Mouse (Mus musculus) erythroid progenitor cell, adult 5-6 weeks (primary cell): ENCODE results near the gene Tlr13. TPM values are rescaled to one million over a fixed set of nuclear protein-coding genes. Genes with fewer than 3 reads are reported as not detected.

Experiments
- ATAC-seq: replicated peaks from 2 replicates; pipeline ENCODE4 v1.8.0; 2016; ENCODE audit warnings: moderate number of reproducible peaks, mild to moderate bottlenecking, moderate TSS enrichment, inconsistent platforms; ENCODE audit not compliant: poor library complexity, low FRiP score, severe bottlenecking
- total RNA-seq, 2 experiments: library from RNA; stranded (forward) in 1 of 2; stranded (reverse) in 1 of 2; fragments of 150-400 nt in 1 of 2; fragments of 186-747, 209-891 nt in 1 of 2; gene quantifications; 2 replicates each; pipeline versions ENCODE4 v1.2.3 to v1.2.4; 2015 to 2017; ENCODE audit warnings: low replicate concordance in 2 of 2

Gene Tlr13
- total RNA-seq (2015; ENCODE audit: low replicate concordance): 1.3 and 11.5 TPM in 2 replicates
- 3.0 and 4.0 TPM in 2 replicates for total RNA-seq (2017; ENCODE audit: low replicate concordance)

GRCm38 (mm10) chrX:106142936-106143335 lies at the start of gene Tlr13:
Gene Tlr13, plus strand, starts transcription at chrX:106143204.
- no peak for ATAC-seq

DNA sequence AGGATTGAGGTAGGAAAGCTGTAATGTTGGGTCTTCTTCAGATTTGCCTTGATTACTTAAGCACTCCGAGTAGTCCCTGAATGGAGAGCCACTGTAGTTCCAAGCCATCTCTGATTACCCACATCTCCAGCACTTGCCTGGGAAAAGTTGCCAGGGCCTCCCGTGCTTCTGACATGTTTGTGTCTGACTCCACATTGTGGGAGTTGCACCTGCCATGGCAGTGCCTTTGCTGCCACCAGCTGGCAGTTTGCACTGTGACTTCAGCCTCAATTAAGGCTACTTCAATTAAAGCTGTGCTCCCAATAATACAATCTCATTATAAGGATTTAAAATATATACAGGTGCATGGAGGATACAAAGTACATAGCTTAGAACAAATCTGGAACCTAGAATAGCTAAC lies 37.5 kb upstream of the Tlr13 start:
- no peak for ATAC-seq

- ATAC-seq: no peak
These were observed 29.1 kb upstream of the Tlr13 start for GRCm38 (mm10) chrX:106113881-106114280.

DNA sequence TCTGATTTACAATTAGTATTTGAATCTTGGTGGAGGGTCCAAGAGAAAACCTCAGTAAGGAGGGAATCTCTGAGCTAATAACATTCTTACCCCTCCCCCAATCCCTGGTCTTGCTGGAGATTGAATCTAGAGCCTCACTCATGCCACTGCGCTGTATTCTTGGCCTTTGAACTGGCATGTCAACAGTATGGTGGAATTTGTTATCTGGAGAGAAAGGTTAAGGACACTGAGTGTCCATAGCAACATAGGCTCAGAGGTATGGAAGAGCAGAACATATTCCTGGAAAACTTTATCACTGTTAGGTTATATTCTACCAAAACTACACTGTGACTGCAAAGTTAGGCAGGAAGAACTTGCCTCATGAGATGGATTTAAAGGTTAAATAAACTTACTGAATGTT lies 28.3 kb upstream of the Tlr13 start:
- ATAC-seq: no peak

DNA sequence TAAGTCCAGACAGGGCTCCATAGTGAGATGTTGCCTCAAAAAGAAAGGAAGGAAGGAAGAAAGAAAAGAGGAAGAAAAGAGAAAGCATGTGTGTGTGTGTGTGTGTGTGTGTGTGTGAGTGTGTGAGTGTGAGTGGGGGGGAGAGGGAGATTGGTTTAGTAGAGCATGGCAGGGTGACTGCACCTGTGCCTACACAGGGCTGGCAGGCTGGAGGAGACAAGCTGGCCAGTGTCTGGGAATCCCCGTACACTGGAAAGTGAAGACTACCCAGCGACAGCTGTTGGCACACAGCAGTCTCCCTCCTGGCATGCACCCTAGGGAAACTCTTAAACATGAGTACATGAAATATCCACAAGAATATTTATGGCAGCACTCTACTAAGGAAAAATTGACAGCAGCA lies 20.2 kb upstream of the Tlr13 start:
- no peak for ATAC-seq

- ATAC-seq: no peak
These were observed 14.7 kb upstream of the Tlr13 start for GRCm38 (mm10) chrX:106128283-106128682.

GRCm38 (mm10) chrX:106129877-106130276 lies 13.1 kb upstream of the Tlr13 start:
- ATAC-seq: no peak

GRCm38 (mm10) chrX:106134916-106135315 lies 8.1 kb upstream of the Tlr13 start:
- ATAC-seq: no peak

- ATAC-seq: no peak
These were observed 7.5 kb upstream of the Tlr13 start for GRCm38 (mm10) chrX:106135484-106135883.

DNA sequence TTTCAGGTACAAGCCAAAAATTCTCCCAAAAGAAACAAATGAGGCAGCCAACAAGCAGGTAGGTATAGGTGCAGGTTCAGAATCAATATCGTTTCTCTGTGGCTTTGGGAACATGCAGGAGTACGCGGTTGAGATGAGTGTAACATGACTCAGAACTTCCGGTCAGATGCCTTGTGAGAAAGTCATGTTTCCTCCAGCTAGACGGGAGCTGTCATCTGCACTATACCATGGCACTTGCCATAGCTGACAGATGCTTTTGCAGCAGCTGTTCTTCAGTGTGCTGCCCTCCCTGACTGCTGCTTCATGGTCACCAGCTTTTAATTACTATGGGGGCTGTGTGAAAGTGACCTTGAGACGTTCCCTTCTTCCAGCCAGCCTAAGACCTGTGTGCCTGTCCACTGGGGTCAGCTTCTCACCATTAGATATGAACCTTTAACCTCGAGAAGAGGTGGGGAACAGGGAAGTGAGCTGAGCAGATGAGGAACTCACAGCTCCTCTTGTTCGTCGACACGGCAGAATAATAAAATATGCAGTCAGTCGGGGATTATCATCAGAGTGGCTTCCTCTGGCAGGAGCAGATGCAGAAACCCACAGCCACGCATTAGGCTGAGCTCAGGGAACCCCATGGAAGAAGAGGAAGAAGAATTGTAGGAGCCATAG lies 7.0 kb upstream of the Tlr13 start:
- ATAC-seq: no peak

DNA sequence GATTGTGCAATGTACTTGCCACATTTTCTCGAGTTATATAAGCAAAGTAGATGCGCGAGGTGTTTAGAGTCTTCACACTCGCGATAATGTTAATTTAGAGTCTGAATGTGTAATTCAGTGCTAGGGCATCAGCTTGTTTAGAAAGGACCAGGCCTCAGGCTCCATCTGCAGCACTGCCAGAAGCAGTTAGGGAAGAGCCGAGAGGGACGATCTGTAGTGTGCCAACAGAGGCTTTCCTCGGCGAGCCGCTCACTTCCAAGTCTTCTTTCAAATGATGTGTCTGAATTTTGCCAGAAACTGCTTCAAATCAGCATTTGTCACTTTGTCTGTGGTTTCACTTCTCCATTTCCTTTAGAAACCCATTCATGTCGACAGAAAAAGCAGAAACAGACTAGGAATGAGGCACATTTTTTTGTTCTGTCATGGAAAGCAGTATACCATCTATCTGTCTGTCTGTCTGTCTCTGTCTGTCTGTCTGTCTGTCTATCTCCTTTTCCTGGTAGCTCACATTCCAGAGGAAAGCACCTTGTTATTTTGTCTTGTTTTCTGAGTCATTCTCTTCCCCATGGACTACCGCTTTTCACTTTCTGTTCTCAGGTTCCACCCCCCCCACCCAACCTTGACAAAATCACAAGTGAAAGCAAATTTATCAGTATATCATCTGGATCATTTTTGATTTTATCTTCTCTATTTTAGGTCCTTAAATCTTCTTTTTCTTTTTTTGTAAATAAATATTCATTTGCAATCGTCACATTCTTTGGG lies 3.5 kb upstream of the Tlr13 start:
- no peak for ATAC-seq

DNA sequence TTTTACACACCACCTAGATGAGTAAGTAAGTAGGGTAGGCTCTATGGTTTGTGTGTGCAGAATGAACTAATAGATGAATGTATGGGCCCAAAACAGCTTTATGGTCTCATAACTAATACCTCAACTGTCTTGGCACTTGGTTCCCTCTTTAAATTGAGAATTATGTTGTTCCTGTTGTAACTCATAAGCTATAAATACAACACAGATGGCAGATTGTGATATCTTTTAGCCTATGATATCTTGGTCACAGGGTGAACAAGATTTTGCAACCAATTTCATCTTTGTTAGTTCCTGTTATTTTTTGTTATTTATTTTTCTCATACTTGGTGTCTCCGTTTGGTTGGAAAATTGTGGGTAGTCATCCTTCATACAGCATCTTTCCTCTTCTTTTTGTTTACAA lies 5.2 kb downstream of the Tlr13 start:
- ATAC-seq: no peak

DNA sequence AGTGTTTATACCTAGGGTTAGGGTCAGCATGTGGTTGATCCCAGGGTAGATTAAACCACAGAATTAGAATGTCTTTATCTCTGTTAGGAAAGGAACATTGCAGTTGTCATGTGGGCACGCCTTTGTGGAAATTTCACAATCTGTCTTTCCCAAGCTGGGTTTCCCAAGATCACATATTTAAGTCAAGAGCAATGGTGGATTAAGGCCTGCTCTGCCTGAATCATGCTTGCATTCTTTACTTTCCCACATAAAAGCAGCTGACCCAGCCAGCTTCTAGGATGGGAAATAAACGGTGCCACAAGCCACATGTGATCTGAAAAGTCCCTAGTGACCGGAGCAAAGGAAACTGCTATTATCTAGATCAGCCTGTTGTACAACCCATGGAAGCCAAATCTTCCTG lies 6.5 kb downstream of the Tlr13 start:
- ATAC-seq: no peak

GRCm38 (mm10) chrX:106154180-106154586 lies 11.2 kb downstream of the Tlr13 start:
- no peak for ATAC-seq

DNA sequence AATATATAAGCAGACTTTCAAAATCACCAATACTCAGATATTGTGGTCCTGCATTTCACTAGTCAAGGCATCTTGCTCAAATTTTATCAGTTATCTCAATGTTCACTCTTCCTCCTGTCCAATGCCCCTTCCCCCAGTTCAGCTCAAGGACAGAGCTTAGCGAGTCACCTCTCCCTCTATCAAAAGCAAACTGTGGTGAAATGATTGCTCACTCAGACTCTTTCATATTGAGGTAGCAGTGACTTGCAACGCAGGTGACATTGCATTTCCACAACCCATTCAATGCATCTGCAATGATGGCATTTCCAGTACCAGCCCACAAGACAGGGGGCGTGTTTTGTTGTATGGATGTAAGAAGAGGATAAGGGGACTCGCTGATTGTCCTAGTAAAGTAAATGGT lies 12.9 kb downstream of the Tlr13 start:
- no peak for ATAC-seq

GRCm38 (mm10) chrX:106163995-106164394 lies 21.0 kb downstream of the Tlr13 start:
- ATAC-seq: no peak

- ATAC-seq: no peak
These were observed 21.6 kb downstream of the Tlr13 start for GRCm38 (mm10) chrX:106164555-106164954.

DNA sequence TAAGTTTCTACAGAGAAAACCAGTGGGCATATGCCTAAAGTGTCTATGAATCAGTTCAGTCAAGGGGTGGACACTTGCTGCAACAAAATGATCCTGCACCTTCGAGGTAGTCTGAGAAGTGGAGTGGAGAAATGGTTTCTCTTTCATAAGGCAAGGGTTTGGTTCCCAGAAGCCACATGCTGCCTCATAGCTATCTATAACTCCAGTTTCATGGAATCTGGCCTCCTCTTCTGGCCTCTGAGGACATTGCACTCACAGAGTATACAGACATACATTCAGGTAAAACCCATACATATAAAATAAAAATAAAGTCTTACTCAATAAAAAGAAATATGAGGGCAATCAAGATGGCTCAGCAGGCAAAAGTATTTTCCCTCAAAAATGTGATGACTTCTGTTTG lies 22.1 kb downstream of the Tlr13 start:
- no peak for ATAC-seq

GRCm38 (mm10) chrX:106171106-106171852 lies 28.3 kb downstream of the Tlr13 start:
- ATAC-seq: peak; percentile 73; the same call in 1 of the 2 replicates

DNA sequence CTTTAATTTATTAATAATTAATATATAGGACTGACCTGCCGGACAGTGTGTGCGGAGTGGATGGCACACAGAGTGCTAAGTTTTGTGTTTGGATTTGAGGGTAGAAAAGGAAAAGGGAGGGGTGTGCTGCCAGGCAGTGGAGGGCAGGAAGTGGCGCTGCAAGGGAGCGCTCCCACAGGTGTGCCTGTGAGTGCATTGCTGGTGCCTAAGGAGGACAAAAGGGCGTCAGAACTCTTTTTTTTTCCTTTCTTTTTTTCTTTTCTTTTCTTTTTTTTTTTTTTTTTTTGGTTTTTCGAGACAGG lies 28.8 kb downstream of the Tlr13 start:
- ATAC-seq: no peak

DNA sequence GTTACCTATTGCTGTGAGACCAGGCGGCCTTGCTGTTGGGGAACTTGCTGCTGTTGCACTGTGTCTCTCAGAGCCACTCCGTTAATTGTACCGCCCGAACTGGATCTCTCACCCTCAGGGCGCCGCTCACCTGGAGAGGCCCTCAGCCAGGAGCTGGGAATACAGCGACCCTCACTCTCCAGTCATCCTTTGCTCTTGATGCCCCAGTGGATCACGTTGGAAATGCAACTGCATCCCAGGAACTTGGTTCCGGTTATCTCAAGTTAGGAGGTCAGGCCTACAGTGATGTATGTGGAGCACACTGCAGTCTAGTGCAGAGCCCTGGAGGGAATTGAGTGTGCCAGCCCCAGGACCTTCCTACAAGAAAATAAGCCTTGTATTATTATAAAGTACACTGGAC lies 33.3 kb downstream of the Tlr13 start:
- no peak for ATAC-seq
